Mouse (Mus musculus) ovary, adult 18-20 months (tissue): ENCODE measurements around the gene C87436.
A peak's percentile ranks its signal among the peaks of the same experiment; 100 is the strongest.

Experiments
- DNase-seq: peaks from one replicate; pipeline ENCODE4 v3.0.0; 2022; ENCODE audit warnings: low spot score, mixed read lengths

C87436 gene

DNA sequence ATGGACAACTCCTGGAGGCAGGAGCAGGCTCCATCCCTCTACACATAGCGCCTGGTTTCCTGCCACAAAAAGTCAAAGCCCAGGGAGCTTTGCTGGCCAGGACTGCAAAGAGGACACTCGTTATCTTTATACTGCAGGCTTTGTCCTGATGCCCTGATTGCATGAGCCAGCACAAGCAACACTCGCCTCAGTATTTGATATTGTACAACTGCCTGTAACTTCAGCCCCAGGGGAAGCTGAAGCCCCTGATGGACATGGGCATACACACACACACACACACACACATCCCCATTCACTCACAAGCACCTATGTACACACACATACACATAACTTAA is 71.7 kb downstream of the C87436 start:
- no peak for DNase-seq

- DNase-seq, result no peak
Measured at GRCm38 (mm10) chr6:86510979-86511378, 72.8 kb downstream of the C87436 start.

- DNase-seq, result no peak
Measured at GRCm38 (mm10) chr6:86513296-86513695, 75.1 kb downstream of the C87436 start.

GRCm38 (mm10) chr6:86516021-86516420 is 77.8 kb downstream of the C87436 start:
- peak; percentile 75 for DNase-seq

- no peak for DNase-seq
Measured at GRCm38 (mm10) chr6:86519767-86520345, 81.7 kb downstream of the C87436 start.

GRCm38 (mm10) chr6:86522001-86522911 is 84.1 kb downstream of the C87436 start:
- DNase-seq, result no peak
